ENCODE assay signal across 14 mouse cellular contexts in the genomic region with DNA sequence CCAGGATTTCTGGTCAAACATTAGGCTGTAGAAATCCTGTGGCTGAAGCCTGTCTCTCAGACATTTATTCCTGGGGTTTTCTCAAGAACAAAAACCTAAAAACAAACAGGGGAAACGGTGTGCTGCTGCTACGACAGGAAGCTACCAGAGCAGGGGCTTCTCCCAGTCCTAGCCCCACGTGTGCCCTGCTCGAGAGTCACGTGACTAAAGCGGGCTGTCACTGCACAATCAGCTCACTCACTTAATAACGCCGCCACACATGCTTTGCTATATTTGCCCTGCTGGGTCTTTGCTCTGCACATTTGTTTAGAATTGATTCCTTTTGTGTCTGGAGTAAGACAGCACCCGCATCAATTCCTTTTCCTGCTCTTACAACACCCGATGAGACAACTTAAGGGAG.
DNase-seq lines count a peak whose midpoint lies in the region; ATAC-seq lines count a peak whose summit lies in the region.
"Had no signal": no experiment of that assay in that cellular context is flagged by ENCODE, and none has a peak within 500 bp of the region (broad histone marks: within the 10 kb centered on the region; RNA-seq: fewer than 3 reads in every experiment).

No protein-coding gene starts in this region.

- no peak overlapping the region for H3K9ac ChIP-seq in heart, embryonic 16.5 days (ENCODE audit: low read length)
- H3K9ac ChIP-seq in midbrain, embryonic 11.5 days (ENCODE audit: low read length): no peak overlapping the region
- H3K9ac ChIP-seq: liver, embryonic 15.5 days had no signal

- no peaks in the 10 kb centered on the region for H3K27me3 ChIP-seq in heart, embryonic 16.5 days (ENCODE audit: control insufficient read depth, insufficient read depth, low read length)
- no peaks in the 10 kb centered on the region for H3K27me3 ChIP-seq in midbrain, embryonic 11.5 days (ENCODE audit: control insufficient read depth, insufficient read depth, low read length)
- H3K27me3 ChIP-seq: liver, embryonic 15.5 days had no signal

- H3K4me3 ChIP-seq in heart, embryonic 16.5 days (ENCODE audit: low read length): no peak overlapping the region
- no peak overlapping the region for H3K4me3 ChIP-seq in midbrain, embryonic 11.5 days (ENCODE audit: low read depth, low read length)
- H3K4me3 ChIP-seq: forebrain, embryonic 10.5 days; hindbrain, embryonic 10.5 days; liver, embryonic 15.5 days had no signal

- no peak for ATAC-seq in heart, embryonic 16.5 days (replicated peaks; ENCODE audit: extremely low read depth, insufficient read depth, low FRiP score)
- ATAC-seq in granulocyte monocyte progenitor cell, adult 5-6 weeks (replicated peaks; ENCODE audit: poor library complexity, severe bottlenecking): 0 out of 2 replicates have a peak, but pooled peaks have one; percentile 8
- ATAC-seq in midbrain, embryonic 11.5 days (ENCODE audit: low FRiP score): no peak
- ATAC-seq: hindbrain, postnatal 0 days had no signal

- H3K4me1 ChIP-seq in heart, embryonic 16.5 days (ENCODE audit: control insufficient read depth, insufficient read depth, low read length): peaks cover 28% of the 10 kb centered on the region
- peaks cover 3% of the 10 kb centered on the region for H3K4me1 ChIP-seq in midbrain, embryonic 11.5 days (ENCODE audit: control insufficient read depth, insufficient read depth, low read length)

- no peaks in the 10 kb centered on the region for H3K36me3 ChIP-seq in heart, embryonic 16.5 days (ENCODE audit: control insufficient read depth, insufficient read depth)
- no peaks in the 10 kb centered on the region for H3K36me3 ChIP-seq in midbrain, embryonic 11.5 days (ENCODE audit: control insufficient read depth, insufficient read depth, low read length)
- H3K36me3 ChIP-seq: forebrain, embryonic 10.5 days; hindbrain, embryonic 10.5 days; liver, embryonic 15.5 days had no signal

- no peak overlapping the region for H3K4me2 ChIP-seq in heart, embryonic 16.5 days (ENCODE audit: low read depth, low read length)
- H3K4me2 ChIP-seq in midbrain, embryonic 11.5 days: no peak overlapping the region
- H3K4me2 ChIP-seq: liver, embryonic 15.5 days had no signal

- WGBS in heart, embryonic 16.5 days: 72% methylated on average over 10 of the region's 10 CpGs
- 77% methylated on average over 10 of the region's 10 CpGs for WGBS in midbrain, embryonic 11.5 days

- intact Hi-C loops in heart, postnatal 25 days (cut with DNase I): no loop called here

- no peak for DNase-seq in heart, postnatal 25 days (ENCODE audit: low spot score)
- DNase-seq in thymus, postnatal 14 days: peak; percentile 19
- no peak for DNase-seq in thymus, postnatal 25 days
- DNase-seq in right cerebral cortex, adult 2 months (ENCODE audit: low spot score in 2 of 2): no peak
- DNase-seq in midbrain, embryonic 11.5 days (ENCODE audit: low spot score, missing footprints): no peak
- DNase-seq: cerebellum, adult 8-10 months; thymus, adult 18-20 months had no signal

- H3K9me3 ChIP-seq in heart, embryonic 16.5 days (replicated peaks; ENCODE audit: control insufficient read depth, low read length): 0 out of 2 replicates have a peak, but pooled peaks cover 2% of the 10 kb centered on the region
- H3K9me3 ChIP-seq in midbrain, embryonic 11.5 days (ENCODE audit: control insufficient read depth, low read length): no peaks in the 10 kb centered on the region
- H3K9me3 ChIP-seq: forebrain, embryonic 10.5 days; hindbrain, embryonic 10.5 days; liver, embryonic 15.5 days had no signal

- peak overlapping the region; percentile 48 for H3K27ac ChIP-seq in heart, embryonic 16.5 days (ENCODE audit: low read length)
- H3K27ac ChIP-seq in midbrain, embryonic 11.5 days (ENCODE audit: low read depth, low read length): no peak overlapping the region
- H3K27ac ChIP-seq: forebrain, embryonic 10.5 days; hindbrain, embryonic 10.5 days; hindbrain, postnatal 0 days; kidney, postnatal 0 days; liver, embryonic 15.5 days had no signal
